Mouse (Mus musculus) midbrain, embryonic 14.5 days (tissue): ENCODE results near the gene Traf7. TPM values are rescaled to one million over a fixed set of nuclear protein-coding genes. Genes with fewer than 3 reads are reported as not detected.
A peak's percentile ranks its signal among the peaks of the same experiment; 100 is the strongest.

Experiments used
- ATAC-seq: fragments of 200-750 bp; cut with Nextera tagmentation; 2 replicates; pipeline ENCODE4 v1.8.0; 2017; ENCODE audit warnings: moderate number of reproducible peaks, moderate library complexity; ENCODE audit not compliant: low FRiP score, low TSS enrichment
- DNase-seq: peaks from one replicate; pipeline ENCODE4 v3.0.0-alpha.2; 2015
- H3K27ac ChIP-seq: fragments of 300-500 bp; sonication (generic); replicated peaks from 2 replicates; pipeline ENCODE4 v1.5.1; 2014; ENCODE audit warnings: mild to moderate bottlenecking, low read depth, low read length, moderate library complexity
- H3K27me3 ChIP-seq: fragments of 300-500 bp; sonication (generic); 2 replicates; pipeline ENCODE4 v1.6.1; 2014; ENCODE audit warnings: low read length, control low read depth, mixed read lengths; ENCODE audit not compliant: control insufficient read depth, insufficient read depth
- H3K36me3 ChIP-seq: fragments of 300-500 bp; sonication (generic); 2 replicates; pipeline ENCODE4 v1.6.1; 2014; ENCODE audit warnings: low read length, control low read depth; ENCODE audit not compliant: control insufficient read depth, insufficient read depth
- H3K4me1 ChIP-seq: fragments of 300-500 bp; sonication (generic); 2 replicates; pipeline ENCODE4 v1.6.1; 2014; ENCODE audit warnings: mild to moderate bottlenecking, antibody characterized with exemption, low read length, control low read depth; ENCODE audit not compliant: control insufficient read depth, insufficient read depth
- H3K4me2 ChIP-seq: fragments of 300-500 bp; sonication (generic); 2 replicates; pipeline ENCODE4 v1.6.1; 2014; ENCODE audit warnings: mild to moderate bottlenecking, low read length, moderate library complexity
- H3K4me3 ChIP-seq: fragments of 300-500 bp; sonication (generic); replicated peaks from 2 replicates; pipeline ENCODE4 v1.5.1; 2014; ENCODE audit warnings: low read depth, low read length
- H3K9ac ChIP-seq: fragments of 300-500 bp; sonication (generic); replicated peaks from 2 replicates; pipeline ENCODE4 v1.6.1; 2014; ENCODE audit warnings: mild to moderate bottlenecking, low read length, moderate library complexity
- H3K9me3 ChIP-seq: fragments of 300-500 bp; sonication (generic); 2 replicates; pipeline ENCODE4 v1.6.1; 2016; ENCODE audit warnings: low read length, control low read depth, mixed read lengths; ENCODE audit not compliant: control insufficient read depth
- WGBS: fragments of 180-500 bp; shearing (Covaris S2); extraction: QIAGEN DNeasy Blood & Tissue Kit; methylation state at CpG from one replicate; pipeline ENCODE4 v1.1.7; 2014; 5-methylcytosine and 5-hydroxymethylcytosine counted together
- polyA plus RNA-seq: library from polyadenylated mRNA; unstranded; fragments of >200 nt; fragmentation: Nextera tagmentation; extraction: Ambion mirVana; gene quantifications from 2 replicates; pipeline ENCODE4 v1.2.1, GENCODE M21; 2014

Traf7 gene
- polyA plus RNA-seq, 1 experiment from 2014 or later, result 86.2 TPM

DNA sequence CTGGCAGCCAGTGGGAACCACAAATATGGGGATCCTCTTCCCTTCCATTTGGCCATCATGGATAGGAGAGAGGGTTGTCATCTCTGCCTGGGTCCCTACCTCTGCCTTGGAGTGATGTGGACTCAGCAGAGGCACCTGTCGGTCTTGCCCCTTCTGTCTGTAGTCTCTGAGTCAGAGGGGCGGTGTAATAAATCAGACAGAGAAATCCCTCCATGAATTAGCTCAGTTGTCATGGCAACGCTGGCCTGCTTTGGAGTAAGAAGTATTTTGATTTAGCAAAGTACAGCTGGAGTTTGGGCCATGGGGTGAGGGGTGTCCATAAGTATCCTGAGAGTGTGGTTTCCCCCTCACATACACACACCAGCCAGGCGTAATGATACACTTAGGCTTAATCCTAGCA, 37.3 kb downstream of the Traf7 start:
- peaks cover 23% of the 10 kb centered on the region for H3K4me1 ChIP-seq
- peak overlapping the region; percentile 74 for H3K4me2 ChIP-seq
- peak overlapping the region; percentile 96; the same call in 1 of the 2 replicates for H3K27ac ChIP-seq
- no peak overlapping the region for H3K4me3 ChIP-seq
- DNase-seq (peak; percentile 74), ATAC-seq (no peak)
- H3K36me3 ChIP-seq, result no peaks in the 10 kb centered on the region
- 51% methylated on average over 4 of the region's 4 CpGs for WGBS
- H3K9ac ChIP-seq, result peak overlapping the region; percentile 94; the same call in 1 of the 2 replicates
- H3K9me3 ChIP-seq, result no peaks in the 10 kb centered on the region
- no peaks in the 10 kb centered on the region for H3K27me3 ChIP-seq

DNA sequence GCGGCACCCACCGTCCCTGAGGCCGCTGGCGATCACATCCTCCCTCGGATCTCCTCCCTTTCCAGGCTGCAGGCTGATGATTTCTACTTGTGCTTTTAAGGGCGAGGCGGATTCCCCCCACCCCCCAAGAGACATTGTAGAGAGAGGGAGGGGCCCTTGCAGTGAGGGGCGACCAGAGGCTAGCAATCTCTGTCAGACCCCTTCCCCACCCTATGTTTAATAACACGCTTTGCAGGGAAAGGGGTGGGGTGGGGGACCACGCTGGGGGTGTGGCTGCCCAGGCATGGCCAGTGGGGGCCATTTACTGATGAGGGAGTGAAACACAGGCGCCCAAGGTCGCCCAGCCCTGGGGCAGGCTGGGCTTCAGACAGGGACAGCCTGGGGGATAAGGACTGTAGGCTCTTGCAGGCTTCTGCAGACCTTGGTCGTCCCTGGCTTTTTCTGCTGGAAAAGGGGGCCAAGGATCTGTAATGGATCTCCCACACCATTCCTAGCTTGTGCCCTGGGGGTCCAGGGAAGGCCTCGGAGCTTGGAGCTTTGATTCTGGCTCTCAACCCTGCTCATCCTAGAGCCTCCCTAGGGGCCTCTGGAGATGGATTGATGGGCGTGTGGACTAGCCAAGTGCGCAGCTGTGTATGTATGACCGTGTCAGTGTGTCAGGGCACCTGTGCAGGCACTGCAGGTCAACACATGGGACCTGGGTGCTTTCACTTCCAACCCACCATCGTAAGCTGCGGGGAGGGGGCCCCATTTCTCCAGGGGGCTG, 38.3 kb downstream of the Traf7 start:
- Histone ChIP-seq H3K9me3 (no peaks in the 10 kb centered on the region), H3K27me3 (no peaks in the 10 kb centered on the region), H3K27ac (peak overlapping the region; percentile 96), H3K36me3 (no peaks in the 10 kb centered on the region), H3K4me1 (peaks cover 23% of the 10 kb centered on the region), H3K4me3 (peak overlapping the region; percentile 93), H3K9ac (peak overlapping the region; percentile 94), H3K4me2 (peak overlapping the region; percentile 74)
- WGBS, result 14% methylated on average over 16 of the region's 19 CpGs
- DNase-seq (peak; percentile 57), ATAC-seq (peak; percentile 41)

DNA sequence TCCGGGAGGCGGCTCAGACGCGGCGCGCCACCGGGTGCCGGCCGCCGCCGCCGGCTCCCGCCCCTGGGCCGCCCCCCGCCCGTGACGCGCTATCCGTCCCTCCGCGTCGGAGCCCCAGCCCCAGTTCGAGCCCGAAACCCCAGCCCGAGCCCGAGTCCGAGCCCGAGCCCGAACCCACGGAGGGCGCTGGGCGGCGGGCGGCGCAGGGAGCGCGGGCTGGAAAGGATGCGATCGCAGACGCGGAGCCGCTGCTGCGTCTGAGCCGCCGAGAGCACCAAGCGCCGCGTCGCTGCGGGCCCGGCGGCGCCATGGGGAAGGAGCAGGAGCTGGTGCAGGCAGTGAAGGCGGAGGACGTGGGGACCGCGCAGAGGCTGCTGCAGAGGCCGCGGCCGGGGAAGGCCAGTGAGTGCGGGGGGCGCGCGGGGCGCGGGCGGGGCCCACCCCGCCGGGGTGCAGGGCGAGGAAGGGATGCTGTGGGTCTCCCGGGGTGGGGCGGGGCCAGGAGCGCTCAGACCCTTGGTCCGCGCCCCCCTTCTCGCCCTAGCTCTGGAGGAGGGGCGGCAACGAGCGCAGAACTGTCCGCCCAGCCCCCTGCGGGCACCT, 39.0 kb downstream of the Traf7 start:
- Histone ChIP-seq H3K4me3 (peak overlapping the region; percentile 93), H3K9me3 (no peaks in the 10 kb centered on the region), H3K36me3 (no peaks in the 10 kb centered on the region), H3K27me3 (no peaks in the 10 kb centered on the region), H3K9ac (peak overlapping the region; percentile 94), H3K4me2 (peak overlapping the region; percentile 74), H3K4me1 (peaks cover 23% of the 10 kb centered on the region), H3K27ac (peak overlapping the region; percentile 96)
- ATAC-seq, result peak; percentile 83
- peak; percentile 82 for DNase-seq
- under 1% methylated on average over 44 of the region's 81 CpGs for WGBS

DNA sequence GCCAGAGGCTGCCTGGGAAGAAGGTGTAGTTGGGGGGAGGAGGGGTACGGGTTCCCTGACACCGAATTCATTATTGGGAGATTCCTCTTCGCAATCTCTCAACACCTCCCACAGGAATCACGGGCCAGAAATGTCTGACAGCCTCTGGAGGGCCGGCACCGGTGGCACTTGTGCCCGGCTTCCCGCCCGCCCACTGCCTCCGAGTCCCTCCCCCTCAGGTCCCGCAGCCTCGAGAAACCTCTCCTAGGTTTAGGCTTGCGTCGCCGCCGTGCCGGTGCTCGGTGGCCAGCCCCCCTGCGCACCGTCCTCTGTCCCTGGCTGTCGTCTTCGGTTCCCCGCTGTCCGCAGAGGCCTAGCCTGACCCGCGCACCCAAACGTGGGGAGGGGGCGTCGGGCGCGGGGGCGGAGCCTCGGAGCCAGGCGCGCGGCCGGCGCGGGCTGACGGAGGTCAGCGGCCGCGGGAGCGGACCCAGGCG, 39.5 kb downstream of the Traf7 start, which contains the start of gene Caskin1:
Gene Caskin1, plus strand, starts transcription at position 416 of the 476 bp plus-strand sequence.
- H3K4me2 ChIP-seq, result peak within 1 kb of the TSS; percentile 74
- no peaks in the 10 kb centered on the region for H3K36me3 ChIP-seq
- H3K9me3 ChIP-seq, result no peaks in the 10 kb centered on the region
- DNase-seq (peak; percentile 82), ATAC-seq (peak; percentile 57)
- H3K9ac ChIP-seq, result peak within 1 kb of the TSS; percentile 94
- H3K27ac ChIP-seq, result peak within 1 kb of the TSS; percentile 96
- H3K4me1 ChIP-seq, result peaks cover 23% of the 10 kb centered on the region
- WGBS, result under 1% methylated on average over 41 of the region's 45 CpGs
- no peaks in the 10 kb centered on the region for H3K27me3 ChIP-seq
- H3K4me3 ChIP-seq, result peak within 1 kb of the TSS; percentile 93

DNA sequence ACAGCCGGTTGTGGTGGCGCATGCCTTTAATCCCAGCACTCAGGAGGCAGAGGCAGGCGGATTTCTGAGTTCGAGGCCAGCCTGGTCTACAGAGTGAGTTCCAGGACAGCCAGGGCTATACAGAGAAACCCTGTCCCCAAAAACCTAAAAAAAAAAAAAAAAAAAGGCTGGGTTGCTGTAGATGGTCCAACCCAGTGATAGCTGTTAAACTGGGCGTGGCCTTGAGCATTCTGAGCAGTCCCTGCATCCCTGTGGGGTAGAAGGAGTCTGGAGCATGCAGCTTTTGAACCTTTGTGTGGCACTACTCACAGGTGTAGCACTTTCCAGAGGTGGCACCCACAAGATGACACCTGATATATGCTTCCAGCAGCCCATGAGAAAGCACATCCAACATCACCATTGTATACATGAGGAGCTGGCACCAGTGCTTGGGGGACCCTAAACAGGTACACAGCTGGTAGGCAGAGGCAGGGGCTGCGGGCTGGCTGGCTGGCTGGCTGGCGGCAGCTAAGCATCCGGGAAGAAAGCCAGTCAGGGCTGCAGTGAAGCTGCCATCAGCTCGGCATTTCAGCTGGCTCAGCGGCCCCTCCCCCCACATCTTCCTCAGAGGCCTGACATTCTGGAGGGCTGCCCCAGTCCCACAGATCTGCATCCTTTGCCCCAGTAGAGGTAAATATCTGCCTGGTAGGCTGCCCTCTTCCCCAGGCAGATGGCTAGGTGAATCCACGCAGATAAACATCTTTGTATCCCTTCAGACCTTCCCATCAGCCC, 42.5 kb downstream of the Traf7 start:
- peak overlapping the region; percentile 14; the same call in 1 of the 2 replicates for H3K27ac ChIP-seq

DNA sequence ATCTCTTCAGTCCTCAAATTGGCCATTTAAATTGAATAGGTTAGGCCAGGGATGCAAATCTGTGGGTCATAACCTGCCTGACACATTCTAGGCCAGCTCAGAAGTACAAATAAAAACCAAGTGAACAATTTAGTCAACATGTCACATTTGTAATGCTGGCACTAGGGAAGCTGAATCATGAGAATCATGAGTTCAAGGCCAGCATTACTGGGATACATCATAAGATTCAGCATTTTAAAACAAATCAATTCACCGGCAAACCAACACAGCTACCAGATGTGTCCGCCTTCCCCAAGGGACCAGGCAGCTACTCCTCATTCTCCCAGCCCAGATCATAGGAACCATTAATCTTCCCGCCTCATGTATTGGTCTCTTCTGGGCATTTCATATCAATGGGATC, 44.2 kb downstream of the Traf7 start:
- no peak overlapping the region for H3K4me3 ChIP-seq
- no peaks in the 10 kb centered on the region for H3K36me3 ChIP-seq
- H3K9ac ChIP-seq, result no peak overlapping the region
- ATAC-seq (no peak), DNase-seq (no peak)
- no peaks in the 10 kb centered on the region for H3K9me3 ChIP-seq
- H3K4me1 ChIP-seq, result peaks cover 12% of the 10 kb centered on the region
- WGBS, result 81% methylated on average over 3 of the region's 3 CpGs
- H3K4me2 ChIP-seq, result no peak overlapping the region
- H3K27me3 ChIP-seq, result no peaks in the 10 kb centered on the region
- H3K27ac ChIP-seq, result no peak overlapping the region

More for the DNA sequence above, 42.5 kb downstream of the Traf7 start:
- H3K9ac ChIP-seq, result peak overlapping the region; percentile 37
- 42% methylated on average over 11 of the region's 11 CpGs for WGBS
- no peaks in the 10 kb centered on the region for H3K36me3 ChIP-seq
- DNase-seq, result peak; percentile 63
- ATAC-seq, result no peak
- no peak overlapping the region for H3K4me3 ChIP-seq
- H3K4me1 ChIP-seq, result peaks cover 17% of the 10 kb centered on the region
- no peaks in the 10 kb centered on the region for H3K9me3 ChIP-seq
- no peak overlapping the region for H3K4me2 ChIP-seq
- H3K27me3 ChIP-seq, result no peaks in the 10 kb centered on the region

DNA sequence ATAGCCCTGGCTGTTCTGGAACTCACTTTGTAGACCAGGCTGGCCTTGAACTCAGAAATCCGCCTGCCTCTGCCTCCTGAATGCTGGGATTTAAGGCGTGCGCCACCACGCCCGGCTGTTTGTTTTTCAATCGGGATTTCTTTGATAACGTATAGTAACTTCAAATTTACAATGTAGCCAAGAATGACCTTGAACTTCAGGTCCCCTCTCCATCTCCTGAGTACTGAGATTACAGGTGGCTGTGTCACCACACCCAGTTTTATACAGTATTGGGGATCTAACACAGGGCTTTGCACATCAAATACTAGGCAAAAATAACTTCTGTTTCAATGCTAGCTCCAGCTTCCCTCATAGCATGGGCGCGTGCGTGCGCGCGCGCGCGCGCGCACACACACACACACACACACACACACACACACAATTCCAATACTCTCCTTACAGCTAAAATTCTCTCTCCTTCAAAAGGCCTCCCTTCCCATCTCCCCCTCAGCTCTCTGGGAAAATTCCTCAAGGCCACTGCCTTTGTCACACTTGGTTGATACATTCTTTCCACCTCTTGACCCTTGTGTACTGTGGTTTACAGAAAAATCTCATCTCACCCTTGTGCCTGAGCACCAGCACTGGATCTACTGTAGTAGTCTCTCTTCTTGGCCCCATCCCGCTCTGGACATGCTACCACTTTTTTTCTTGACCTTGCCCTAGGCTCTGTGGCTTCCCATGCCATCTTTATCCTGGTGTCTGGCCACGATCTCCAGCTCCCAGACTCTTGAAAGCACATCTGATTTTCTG, 46.5 kb downstream of the Traf7 start:
- H3K4me1 ChIP-seq, result peaks cover 10% of the 10 kb centered on the region
- 93% methylated on average over 20 of the region's 20 CpGs for WGBS
- no peak overlapping the region for H3K4me2 ChIP-seq
- no peaks in the 10 kb centered on the region for H3K9me3 ChIP-seq
- no peak overlapping the region for H3K9ac ChIP-seq
- no peak overlapping the region for H3K4me3 ChIP-seq
- no peak for DNase-seq
- H3K27me3 ChIP-seq, result no peaks in the 10 kb centered on the region
- no peak overlapping the region for H3K27ac ChIP-seq
- ATAC-seq, result no peak
- peaks cover 11% of the 10 kb centered on the region for H3K36me3 ChIP-seq
